Comparison of ENCODE assay signal across 11 mouse cellular contexts in genomic region chrX:52972680-52973079, GRCm38 (mm10).
"Had no signal": no experiment of that assay in that cellular context is flagged by ENCODE, and none has a peak within 500 bp of the region (broad histone marks: within the 10 kb centered on the region; RNA-seq: fewer than 3 reads in every experiment).

No protein-coding gene starts in this region.

- H3K4me3 ChIP-seq: limb, embryonic 15.5 days; midbrain, embryonic 10.5 days; neural tube, embryonic 13.5 days had no signal

- H3K4me2 ChIP-seq: limb, embryonic 15.5 days; neural tube, embryonic 13.5 days had no signal

- H3K27me3 ChIP-seq: limb, embryonic 15.5 days; neural tube, embryonic 13.5 days had no signal

- H3K27ac ChIP-seq: limb, embryonic 15.5 days; midbrain, embryonic 10.5 days; neural tube, embryonic 13.5 days had no signal

- H3K4me1 ChIP-seq: limb, embryonic 15.5 days; midbrain, embryonic 10.5 days; neural tube, embryonic 13.5 days had no signal

- H3K36me3 ChIP-seq: limb, embryonic 15.5 days; midbrain, embryonic 10.5 days; neural tube, embryonic 13.5 days had no signal

- DNase-seq: kidney, adult 18-20 months; kidney, postnatal 14 days; lung, adult 2 months; lung, postnatal 36 days; midbrain, embryonic 14.5 days; right cerebral cortex, postnatal 14 days; thymus, adult 18-20 months; thymus, postnatal 14 days had no signal

- H3K9ac ChIP-seq: limb, embryonic 15.5 days; neural tube, embryonic 13.5 days had no signal

- H3K9me3 ChIP-seq: limb, embryonic 15.5 days; midbrain, embryonic 10.5 days; neural tube, embryonic 13.5 days had no signal
